In the genomic region with DNA sequence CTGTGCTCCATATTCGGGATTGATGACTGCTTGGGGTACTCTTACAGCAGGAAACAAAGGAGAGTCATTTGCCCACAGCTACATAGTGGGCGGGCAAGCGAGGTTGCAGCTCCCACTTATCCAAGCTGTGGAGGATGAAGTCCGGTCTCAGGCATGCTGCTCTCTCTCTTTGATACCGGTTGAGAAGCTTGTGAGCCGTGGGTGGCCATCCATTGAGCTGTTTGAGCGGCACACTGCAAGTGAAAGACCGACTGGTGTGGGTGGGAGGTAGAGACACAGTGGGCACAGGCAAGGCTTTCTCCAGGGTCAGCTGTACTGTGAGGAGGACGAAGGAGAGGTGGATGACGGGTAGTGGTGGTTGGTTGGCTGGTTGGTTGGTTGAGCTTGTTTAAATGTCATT, we compare ENCODE assay signal across 28 mouse cellular contexts. TPM values are rescaled to one million over a fixed set of nuclear protein-coding genes. Genes with fewer than 3 reads are reported as not detected.
DNase-seq lines count a peak whose midpoint lies in the region; ATAC-seq and TF ChIP-seq lines count a peak whose summit lies in the region.
"Had no signal": no experiment of that assay in that cellular context is flagged by ENCODE, and none has a peak within 500 bp of the region (broad histone marks: within the 10 kb centered on the region; RNA-seq: fewer than 3 reads in every experiment).

No protein-coding gene starts in this region.

- DNase-seq in frontal cortex, postnatal 25 days (ENCODE audit: low spot score in 2 of 2), result no peak
- no peak for DNase-seq in layer of hippocampus, adult 2 months (ENCODE audit: low spot score in 2 of 2)
- no peak for DNase-seq in layer of hippocampus, postnatal 36 days
- peak; percentile 49 to 59 for DNase-seq in right cerebral cortex, postnatal 36 days (ENCODE audit: low spot score in 2 of 2)
- DNase-seq in right cerebral cortex, postnatal 14 days, result no peak
- no peak for DNase-seq in lung, postnatal 36 days
- DNase-seq: adrenal gland, adult 8-10 months; adrenal gland, postnatal 25 days; cerebellum, adult 11 months; cerebellum, adult 2 months; cerebellum, adult 9-11 months; cerebellum, postnatal 25 days; gastrocnemius, postnatal 10 days; gastrocnemius, postnatal 36 days; heart, postnatal 10 days; heart, postnatal 36 days had no signal

- H3K27ac ChIP-seq in layer of hippocampus, adult 2 months, result peak overlapping the region; percentile 32; the same call in 1 of the 2 replicates
- H3K27ac ChIP-seq: embryonic facial prominence, embryonic 10.5 days; embryonic facial prominence, embryonic 13.5 days; forebrain, embryonic 12.5 days; forebrain, embryonic 15.5 days; heart, embryonic 15.5 days; hindbrain, embryonic 10.5 days; hindbrain, embryonic 13.5 days had no signal

- ATAC-seq in frontal cortex, adult (ENCODE audit: low TSS enrichment), result peak; percentile 73
- ATAC-seq: activated CD4-positive, CD25-positive, alpha-beta regulatory T cell, adult 4 months; forebrain, embryonic 15.5 days; hindbrain, embryonic 16.5 days had no signal

- no peak overlapping the region for H3K4me3 ChIP-seq in layer of hippocampus, adult 2 months
- H3K4me3 ChIP-seq: embryonic facial prominence, embryonic 10.5 days; embryonic facial prominence, embryonic 13.5 days; erythroblast, embryonic 14.5 days; forebrain, embryonic 12.5 days; forebrain, embryonic 15.5 days; heart, embryonic 12.5 days; heart, embryonic 15.5 days; hindbrain, embryonic 10.5 days; hindbrain, embryonic 13.5 days had no signal

- no peak for TF ChIP-seq CTCF in layer of hippocampus, adult 2 months (conservative IDR thresholded peaks at IDR 0.05)

RNA-seq across cellular contexts. Expression of gene Arfgef2, which starts 5.4 kb away (rescaled TPM):
- 10 to 100 TPM; 52.9 to 59.5 TPM for total RNA-seq in layer of hippocampus, adult 2 months (2021)
- 10 to 100 TPM; 46.0 to 49.1 TPM for total RNA-seq in layer of hippocampus, postnatal 36 days (2021)

RNA-seq across cellular contexts. Expression of gene Trp53rkb, which starts 18.5 kb away (rescaled TPM):
- 1 to 10 TPM; 5.8 to 7.9 TPM for total RNA-seq in layer of hippocampus, adult 2 months (2021)
- 1 to 10 TPM; 4.5 to 5.5 TPM for total RNA-seq in layer of hippocampus, postnatal 36 days (2021)

Comparison
In these comparisons a context has a peak if more than half of its experiments do, and no peak if none do; other contexts are left out.
1. DNase-seq: peak in right cerebral cortex, postnatal 36 days (2 of 2); none in frontal cortex, postnatal 25 days (0 of 2), layer of hippocampus, adult 2 months (0 of 2), layer of hippocampus, postnatal 36 days (0 of 2), right cerebral cortex, postnatal 14 days (single experiment) and lung, postnatal 36 days (single experiment).